Comparison of ENCODE assay signal across 8 mouse cellular contexts in the genomic region with DNA sequence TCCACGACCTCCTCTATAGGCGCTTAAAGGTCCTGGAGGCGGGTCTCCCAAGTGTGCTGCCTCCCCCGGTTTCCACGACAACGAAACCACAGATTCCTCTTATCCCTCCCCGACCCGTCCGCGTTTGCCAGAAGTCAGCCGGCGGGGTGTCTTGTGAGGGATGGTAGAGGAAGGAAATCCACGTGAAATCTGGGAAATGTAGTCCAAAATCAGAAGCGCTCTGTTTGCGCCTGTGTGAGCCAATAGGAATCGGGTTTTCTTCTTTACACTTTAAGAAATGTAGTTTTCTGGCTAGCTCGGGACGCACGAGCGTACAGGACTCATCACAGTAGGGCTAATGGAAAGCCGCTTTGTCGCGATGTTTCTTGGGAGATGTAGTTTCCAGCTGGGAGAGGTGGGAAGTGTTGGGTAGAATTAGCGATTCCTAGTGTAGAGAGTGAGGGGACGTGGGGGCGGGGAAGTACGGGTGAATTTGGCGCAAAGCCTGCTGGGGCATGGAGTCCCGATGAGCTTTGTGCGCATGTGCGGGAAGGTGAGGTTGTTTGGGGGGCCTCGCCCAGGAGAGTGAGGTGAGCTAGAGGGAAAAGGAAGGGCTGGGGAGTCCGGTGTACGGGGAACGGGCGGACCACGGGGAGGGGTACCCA. TPM values are rescaled to one million over a fixed set of nuclear protein-coding genes. Genes with fewer than 3 reads are reported as not detected.
DNase-seq lines count a peak whose midpoint lies in the region; ATAC-seq lines count a peak whose summit lies in the region.

A gene (plus strand): TSS at position 221 of the 644 bp plus-strand sequence.

- DNase-seq in adipocyte (ENCODE audit: low spot score) = peak; percentile 96
- DNase-seq in embryo, embryonic 10 days (ENCODE audit: low spot score) = peak; percentile 97
- DNase-seq in gastrocnemius, postnatal 10 days = peak; percentile 92
- peak; percentile 97 for DNase-seq in induced T-regulatory cell, adult 2 months (ENCODE audit: low read depth)
- peak; percentile 99 to 100 for DNase-seq in left cerebral cortex, adult 9 months (ENCODE audit: low spot score in 2 of 2)
- peak; percentile 100 for DNase-seq in right cerebral cortex, postnatal 14 days
- peak; percentile 97 for DNase-seq in urinary bladder, postnatal 36 days (ENCODE audit: low spot score in 2 of 2)

- ATAC-seq in megakaryocyte progenitor cell, adult 5-6 weeks (replicated peaks; ENCODE audit: poor library complexity) = peak; percentile 70

RNA-seq across cellular contexts. Expression of the gene that starts here (rescaled TPM):
- total RNA-seq in gastrocnemius, postnatal 10 days (2021) = 1 to 10 TPM; 7.4 to 8.1 TPM
- 4.1 and 6.2 TPM in 2 replicates for total RNA-seq in megakaryocyte progenitor cell, adult 5-6 weeks (2015)
- total RNA-seq in megakaryocyte progenitor cell, adult 5-6 weeks (2017) = 16.4 and 20.9 TPM in 2 replicates

Comparison
In these comparisons a context has a peak if more than half of its experiments do, and no peak if none do; other contexts are left out.
1. Peak in every context shown above with its lines: DNase-seq and ATAC-seq.